Mouse (Mus musculus) MEL-GATA-1-ER (cell line): Measurements from ENCODE around the gene Gm17783.
"Not testable (repeated sequence)": the region's sequence is repeated elsewhere in the genome, so short reads cannot be mapped to it uniquely, and the experiment has no call there.

Experiments used
- DNase-seq: peaks from one replicate; pipeline ENCODE4 v3.0.0-alpha.2; 2012; ENCODE audit warnings: low read depth; ENCODE audit errors: extremely low read depth

Gm17783 gene

GRCm38 (mm10) chr16:45531950-45532349, at the start of gene Gm17783:
Gene Gm17783, minus strand, starts transcription at chr16:45532050.
- DNase-seq: no peak

GRCm38 (mm10) chr16:45579883-45580282, 48.0 kb upstream of the Gm17783 start:
- no peak for DNase-seq

GRCm38 (mm10) chr16:45572307-45572706, 40.5 kb upstream of the Gm17783 start:
- peak; percentile 63 for DNase-seq

GRCm38 (mm10) chr16:45561747-45562146, 29.9 kb upstream of the Gm17783 start:
- DNase-seq: no peak

GRCm38 (mm10) chr16:45551579-45551978, 19.7 kb upstream of the Gm17783 start:
- no peak for DNase-seq

GRCm38 (mm10) chr16:45547982-45548381, 16.1 kb upstream of the Gm17783 start:
- no peak for DNase-seq

- no peak for DNase-seq
These were observed 12.5 kb upstream of the Gm17783 start for GRCm38 (mm10) chr16:45544341-45544740.

- no peak for DNase-seq
These were observed 10.3 kb upstream of the Gm17783 start for GRCm38 (mm10) chr16:45542108-45542507.

GRCm38 (mm10) chr16:45538342-45538741, 6.5 kb upstream of the Gm17783 start:
- DNase-seq: not testable (repeated sequence)

- DNase-seq: no peak
These were observed 3.2 kb upstream of the Gm17783 start, which contains the start of gene Slc9c1 for GRCm38 (mm10) chr16:45535009-45535408. Gene Slc9c1, plus strand, starts transcription at chr16:45535309.

- DNase-seq: no peak
These were observed 6.3 kb downstream of the Gm17783 start for GRCm38 (mm10) chr16:45525551-45525950.

GRCm38 (mm10) chr16:45495326-45495725, 36.5 kb downstream of the Gm17783 start:
- DNase-seq: no peak

- no peak for DNase-seq
These were observed 38.9 kb downstream of the Gm17783 start, which contains the start of gene Gm609 for GRCm38 (mm10) chr16:45492927-45493326. Gene Gm609, minus strand, starts transcription at chr16:45492969.

- DNase-seq: no peak
These were observed 54.9 kb downstream of the Gm17783 start for GRCm38 (mm10) chr16:45476991-45477390.

- not testable (repeated sequence) for DNase-seq
These were observed 60.0 kb downstream of the Gm17783 start for GRCm38 (mm10) chr16:45471836-45472235.
